Mouse (Mus musculus) myocyte (in vitro differentiated cells): ENCODE measurements at regions not wholly inside any gene's neighbourhood (a gene's known extent, or its start where the extent isn't known, plus 50 kb on each side); places are given as distances from the start of the nearest gene placed in this dataset.

Experiments used
- H3K27me3 ChIP-seq: one replicate; pipeline ENCODE4 v1.6.1; 2011; ENCODE audit not compliant: control insufficient read depth, insufficient read depth, insufficient read length
- H3K36me3 ChIP-seq: one replicate; pipeline ENCODE4 v1.6.1; 2011; ENCODE audit not compliant: control insufficient read depth, insufficient read depth
- H3K4me2 ChIP-seq: one replicate; pipeline ENCODE4 v1.6.1; 2011; ENCODE audit warnings: low read depth, control low read depth
- H3K4me3 ChIP-seq: one replicate; pipeline ENCODE4 v1.5.1; 2011; ENCODE audit warnings: mild to moderate bottlenecking, control low read depth, moderate library complexity
- H3K79me2 ChIP-seq: one replicate; pipeline ENCODE4 v1.6.1; 2011; ENCODE audit not compliant: control insufficient read depth, insufficient read depth
- H3ac ChIP-seq: one replicate; pipeline ENCODE4 v1.6.1; 2011; ENCODE audit not compliant: control insufficient read depth, insufficient read length
- CEBPB ChIP-seq: IDR thresholded peaks from 2 replicates; pipeline ENCODE4 v1.6.1; 2011; ENCODE audit warnings: mild to moderate bottlenecking, moderate library complexity; ENCODE audit not compliant: poor library complexity, insufficient read depth, severe bottlenecking
- E2F4 ChIP-seq: IDR thresholded peaks from one replicate; pipeline ENCODE4 v1.6.1; 2011; ENCODE audit warnings: mild to moderate bottlenecking, control low read depth, moderate library complexity; ENCODE audit not compliant: insufficient read depth
- MAX ChIP-seq: IDR thresholded peaks from one replicate; pipeline ENCODE4 v1.6.1; 2011; ENCODE audit warnings: low read depth, mild to moderate bottlenecking, control low read depth
- MYOD1 ChIP-seq, 3 experiments: IDR thresholded peaks; one replicate each; pipeline ENCODE4 v1.6.1; 2011; ENCODE audit warnings: control low read depth in 2 of 3, low read depth in 2 of 3, mild to moderate bottlenecking in 2 of 3, moderate library complexity in 1 of 3; ENCODE audit not compliant: insufficient read length in 2 of 3, control insufficient read depth in 1 of 3
- MYOG ChIP-seq, 3 experiments: IDR thresholded peaks; one replicate each; pipeline ENCODE4 v1.6.1; 2011; ENCODE audit warnings: control low read depth in 2 of 3, low read depth in 2 of 3, mild to moderate bottlenecking in 2 of 3; ENCODE audit not compliant: insufficient read length in 2 of 3, control insufficient read depth in 1 of 3, insufficient read depth in 1 of 3
- POLR2A ChIP-seq: IDR thresholded peaks from one replicate; pipeline ENCODE4 v1.6.1; 2011; ENCODE audit warnings: low read depth, mild to moderate bottlenecking, control low read depth, moderate library complexity; ENCODE audit not compliant: insufficient read length
- POLR2AphosphoS2 ChIP-seq: IDR thresholded peaks from one replicate; pipeline ENCODE4 v1.6.1; 2011; ENCODE audit warnings: low read depth, control low read depth; ENCODE audit not compliant: insufficient read length
- REST ChIP-seq: IDR thresholded peaks from one replicate; pipeline ENCODE4 v1.6.1; 2011; ENCODE audit warnings: mild to moderate bottlenecking, control low read depth, moderate library complexity; ENCODE audit not compliant: insufficient read depth, insufficient read length
- SRF ChIP-seq: IDR thresholded peaks from one replicate; pipeline ENCODE4 v1.6.1; 2011; ENCODE audit warnings: low read depth; ENCODE audit not compliant: control insufficient read depth, insufficient read length
- TCF12 ChIP-seq: IDR thresholded peaks from one replicate; pipeline ENCODE4 v1.6.1; 2011; ENCODE audit warnings: mild to moderate bottlenecking, control low read depth; ENCODE audit not compliant: poor library complexity, insufficient read depth, severe bottlenecking
- TCF3 ChIP-seq: IDR thresholded peaks from one replicate; pipeline ENCODE4 v1.6.1; 2011; ENCODE audit warnings: low read depth, control low read depth; ENCODE audit not compliant: insufficient read length
- USF1 ChIP-seq: IDR thresholded peaks from one replicate; pipeline ENCODE4 v1.6.1; 2011; ENCODE audit warnings: low read depth, mild to moderate bottlenecking, control low read depth, moderate library complexity

DNA sequence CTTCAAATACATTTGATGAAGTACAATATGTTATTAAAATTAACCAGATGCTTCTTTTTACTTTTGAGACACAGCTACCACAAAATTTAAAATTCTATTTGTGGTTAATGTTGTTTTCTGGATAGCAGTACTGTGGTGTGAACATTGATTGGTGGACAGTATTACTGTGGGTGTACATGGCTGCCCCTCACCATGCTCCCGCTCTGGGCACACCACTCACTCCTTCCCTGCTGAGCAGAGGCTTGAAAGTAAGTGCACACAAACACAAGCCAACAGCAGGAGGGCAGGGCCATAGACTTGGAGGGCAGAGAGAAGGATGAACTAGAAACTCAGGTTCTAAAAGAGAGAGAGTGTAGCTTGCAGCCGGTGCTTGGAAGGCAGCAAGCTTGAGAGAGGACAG is 182.1 kb downstream of the Ifng start:
- Histone ChIP-seq H3K4me2 (no peak overlapping the region), H3K27me3 (no peaks in the 10 kb centered on the region), H3K36me3 (no peaks in the 10 kb centered on the region), H3ac (no peak overlapping the region), H3K79me2 (no peaks in the 10 kb centered on the region), H3K4me3 (no peak overlapping the region)
- no peak for TF ChIP-seq E2F4
- no peak for TF ChIP-seq USF1
- no peak for TF ChIP-seq TCF12
- TF ChIP-seq MYOG (IDR thresholded peaks at IDR 0.05; ENCODE audit: control insufficient read depth in 1 of 3, insufficient read depth in 1 of 3, insufficient read length in 2 of 3, low read depth in 2 of 3), result no peak
- TF ChIP-seq SRF, result no peak
- no peak for TF ChIP-seq MAX
- no peak for TF ChIP-seq TCF3
- TF ChIP-seq REST, result no peak

DNA sequence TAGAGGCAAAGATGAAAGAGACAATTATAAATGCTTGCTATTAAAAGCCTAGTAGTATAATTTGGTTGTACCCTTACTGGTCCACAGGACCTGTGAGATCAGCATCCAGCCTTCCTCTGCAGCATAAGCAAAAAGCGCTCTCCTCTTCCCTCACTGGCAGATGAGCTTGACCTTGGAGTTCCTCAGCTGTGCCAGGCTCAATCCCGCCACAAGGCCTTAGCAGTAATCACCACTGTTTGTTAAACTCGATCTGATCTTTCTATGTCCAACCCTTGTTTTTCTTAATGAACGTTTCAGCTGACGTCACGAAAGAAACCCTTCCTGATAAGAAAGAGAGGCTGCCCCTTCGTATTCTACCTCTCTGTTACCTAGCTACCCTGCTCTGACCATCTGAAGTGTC is 183.5 kb downstream of the Ifng start:
- Histone ChIP-seq H3ac (no peak overlapping the region), H3K27me3 (no peaks in the 10 kb centered on the region), H3K79me2 (no peaks in the 10 kb centered on the region), H3K4me2 (no peak overlapping the region), H3K36me3 (no peaks in the 10 kb centered on the region), H3K4me3 (no peak overlapping the region)
- no peak for TF ChIP-seq MYOD1 (IDR thresholded peaks at IDR 0.05; ENCODE audit: control insufficient read depth in 1 of 3, insufficient read length in 2 of 3, low read depth in 2 of 3)
- no peak for TF ChIP-seq MYOG (IDR thresholded peaks at IDR 0.05; ENCODE audit: control insufficient read depth in 1 of 3, insufficient read depth in 1 of 3, insufficient read length in 2 of 3, low read depth in 2 of 3)
- no peak for TF ChIP-seq TCF12
- TF ChIP-seq POLR2AphosphoS2, result no peak
- TF ChIP-seq TCF3, result no peak
- no peak for TF ChIP-seq MAX
- TF ChIP-seq USF1, result no peak
- no peak for TF ChIP-seq POLR2A
- TF ChIP-seq E2F4, result no peak
- no peak for TF ChIP-seq SRF
- no peak for TF ChIP-seq CEBPB
- no peak for TF ChIP-seq REST

DNA sequence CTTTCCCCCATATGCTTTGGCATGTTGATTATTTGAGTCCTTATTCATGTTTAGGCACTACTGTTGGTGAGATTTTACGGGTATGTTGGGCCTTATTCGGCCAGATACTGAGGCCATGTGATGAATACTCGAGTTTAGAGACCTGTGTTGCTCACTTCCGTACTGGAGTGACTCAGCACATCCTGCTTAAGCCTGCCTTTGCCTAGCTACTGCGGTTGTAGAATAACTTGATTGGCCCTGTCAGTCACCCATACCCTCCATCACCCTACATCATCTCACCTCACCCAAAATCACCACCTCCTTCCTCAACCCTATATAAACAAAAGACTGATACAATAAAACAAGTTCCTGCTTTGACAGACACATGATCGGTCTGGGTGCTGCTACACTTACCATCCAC is 187.2 kb downstream of the Ifng start:
- H3ac ChIP-seq, result no peak overlapping the region
- no peak overlapping the region for H3K4me3 ChIP-seq
- H3K4me2 ChIP-seq, result no peak overlapping the region
- no peak for TF ChIP-seq CEBPB
- TF ChIP-seq TCF12, result no peak
- no peak for TF ChIP-seq SRF
- no peaks in the 10 kb centered on the region for H3K27me3 ChIP-seq
- H3K79me2 ChIP-seq, result no peaks in the 10 kb centered on the region
- no peaks in the 10 kb centered on the region for H3K36me3 ChIP-seq

DNA sequence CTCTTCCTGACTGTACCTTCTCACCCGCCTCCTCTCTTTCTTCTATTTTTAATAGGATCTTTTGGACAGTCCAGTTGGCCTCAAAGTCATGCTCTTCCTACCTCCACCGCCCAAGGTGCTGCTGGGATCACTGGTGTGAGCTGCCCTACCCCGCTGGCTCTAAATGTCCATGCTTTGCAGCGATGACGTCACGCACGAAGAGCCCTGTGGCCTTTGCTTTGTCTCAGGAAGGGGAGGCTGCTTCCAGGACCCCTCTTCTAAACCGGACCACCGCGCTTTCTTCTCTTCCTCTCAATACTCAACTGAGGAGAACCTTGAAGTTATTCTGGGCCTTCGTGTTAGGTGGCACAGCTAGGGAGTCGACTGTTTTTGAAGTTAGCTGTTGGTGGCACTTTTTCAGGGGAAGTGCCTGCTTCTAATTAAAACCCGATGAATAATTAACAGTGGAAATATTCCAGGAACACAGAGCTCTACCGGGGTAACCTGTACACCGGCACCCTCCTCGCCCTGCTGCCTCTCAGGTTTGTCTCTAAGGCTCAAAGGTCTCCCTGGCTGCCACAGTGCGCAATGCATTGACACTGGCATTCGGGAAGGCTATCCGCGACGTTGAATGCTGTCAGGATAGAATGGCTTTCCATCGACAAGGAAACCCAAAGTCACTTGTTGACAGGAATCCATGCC is 188.7 kb downstream of the Ifng start:
- no peak overlapping the region for H3K4me2 ChIP-seq
- H3ac ChIP-seq, result no peak overlapping the region
- H3K79me2 ChIP-seq, result no peaks in the 10 kb centered on the region
- TF ChIP-seq E2F4 (no peak), SRF (no peak), POLR2AphosphoS2 (no peak), MAX (no peak), CEBPB (no peak), POLR2A (no peak), TCF12 (no peak), TCF3 (no peak), MYOD1 (IDR thresholded peaks at IDR 0.05; ENCODE audit: control insufficient read depth in 1 of 3, insufficient read length in 2 of 3, low read depth in 2 of 3) (no peak), MYOG (IDR thresholded peaks at IDR 0.05; ENCODE audit: control insufficient read depth in 1 of 3, insufficient read depth in 1 of 3, insufficient read length in 2 of 3, low read depth in 2 of 3) (no peak), REST (no peak), USF1 (no peak)
- H3K27me3 ChIP-seq, result no peaks in the 10 kb centered on the region
- no peak overlapping the region for H3K4me3 ChIP-seq
- H3K36me3 ChIP-seq, result no peaks in the 10 kb centered on the region

DNA sequence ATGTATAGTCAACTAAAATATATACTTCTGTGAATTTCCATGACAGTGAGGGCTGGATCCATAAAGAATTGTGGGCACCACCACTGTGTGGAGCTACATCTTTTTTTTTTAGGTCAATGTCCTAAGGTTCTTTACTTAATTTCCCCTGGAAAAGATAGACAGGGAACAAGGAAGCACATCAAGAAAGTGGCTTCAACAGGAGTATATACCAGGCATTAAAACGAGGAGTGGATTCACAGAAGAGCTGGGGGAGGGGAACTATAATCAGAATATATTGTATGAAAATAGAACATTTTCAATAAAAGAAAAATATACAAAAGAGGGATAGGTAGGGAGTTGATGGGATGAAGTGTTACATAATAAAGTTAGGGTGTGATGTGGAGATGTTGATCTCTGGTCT is 190.9 kb downstream of the Ifng start:
- no peak overlapping the region for H3ac ChIP-seq
- H3K4me2 ChIP-seq, result no peak overlapping the region
- no peak for TF ChIP-seq TCF12
- TF ChIP-seq REST, result no peak
- TF ChIP-seq MYOG (IDR thresholded peaks at IDR 0.05; ENCODE audit: control insufficient read depth in 1 of 3, insufficient read depth in 1 of 3, insufficient read length in 2 of 3, low read depth in 2 of 3), result no peak
- no peak for TF ChIP-seq TCF3
- no peak for TF ChIP-seq POLR2A
- TF ChIP-seq MAX, result no peak
- TF ChIP-seq SRF, result no peak
- TF ChIP-seq E2F4, result no peak
- no peak for TF ChIP-seq POLR2AphosphoS2
- TF ChIP-seq MYOD1 (IDR thresholded peaks at IDR 0.05; ENCODE audit: control insufficient read depth in 1 of 3, insufficient read length in 2 of 3, low read depth in 2 of 3), result no peak
- TF ChIP-seq USF1, result no peak
- TF ChIP-seq CEBPB, result no peak
- no peaks in the 10 kb centered on the region for H3K27me3 ChIP-seq
- no peaks in the 10 kb centered on the region for H3K79me2 ChIP-seq
- H3K36me3 ChIP-seq, result no peaks in the 10 kb centered on the region
- no peak overlapping the region for H3K4me3 ChIP-seq
